Mouse (Mus musculus) forelimb bud, embryonic 11.5 days (tissue): ENCODE measurements around the gene Zfp710.
"Not testable (repeated sequence)": the region's sequence is repeated elsewhere in the genome, so short reads cannot be mapped to it uniquely, and the experiment has no call there.

ENCODE experiments used
- DNase-seq: peaks from one replicate; pipeline ENCODE4 v3.0.0-alpha.2; 2012; ENCODE audit warnings: low read depth, low spot score

Zfp710 gene

GRCm38 (mm10) chr7:80111066-80112045 lies 86.7 kb downstream of the Zfp710 start:
- no peak for DNase-seq

GRCm38 (mm10) chr7:80113989-80114388 lies 89.4 kb downstream of the Zfp710 start:
- peak; percentile 27 for DNase-seq

GRCm38 (mm10) chr7:80114451-80115223 lies 90.0 kb downstream of the Zfp710 start:
- DNase-seq, result peak; percentile 73

- DNase-seq, result peak; percentile 86
Observed at GRCm38 (mm10) chr7:80115224-80115590, 90.6 kb downstream of the Zfp710 start, which contains the start of gene Idh2. Idh2 (minus strand) TSS chr7:80115392.

GRCm38 (mm10) chr7:80116158-80116557 lies 91.5 kb downstream of the Zfp710 start:
- DNase-seq, result no peak

GRCm38 (mm10) chr7:80119198-80119597 lies 94.6 kb downstream of the Zfp710 start:
- DNase-seq, result no peak

GRCm38 (mm10) chr7:80121083-80121482 lies 96.5 kb downstream of the Zfp710 start:
- DNase-seq, result no peak

- no peak for DNase-seq
Observed at GRCm38 (mm10) chr7:80123115-80123514, 98.5 kb downstream of the Zfp710 start.

- DNase-seq, result no peak
Observed at GRCm38 (mm10) chr7:80123672-80124071, 99.1 kb downstream of the Zfp710 start.

GRCm38 (mm10) chr7:80129278-80129677 lies 104.7 kb downstream of the Zfp710 start:
- DNase-seq, result no peak

- no peak for DNase-seq
Observed at GRCm38 (mm10) chr7:80130344-80131055, 105.9 kb downstream of the Zfp710 start.

- not testable (repeated sequence) for DNase-seq
Observed at GRCm38 (mm10) chr7:80131315-80131714, 106.7 kb downstream of the Zfp710 start.

GRCm38 (mm10) chr7:80132541-80132940 lies 107.9 kb downstream of the Zfp710 start:
- DNase-seq, result peak; percentile 72

- no peak for DNase-seq
Observed at GRCm38 (mm10) chr7:80134454-80135172, 110.0 kb downstream of the Zfp710 start.

- DNase-seq, result no peak
Observed at GRCm38 (mm10) chr7:80135173-80135532, 110.5 kb downstream of the Zfp710 start.

GRCm38 (mm10) chr7:80138375-80138774 lies 113.8 kb downstream of the Zfp710 start:
- no peak for DNase-seq

GRCm38 (mm10) chr7:80140815-80141214 lies 116.2 kb downstream of the Zfp710 start:
- DNase-seq, result peak; percentile 76
